Mouse (Mus musculus) spleen, postnatal 10 days (tissue): ENCODE measurements around the gene Grin2c.

Source experiments
- DNase-seq, 2 experiments: peaks; one replicate each; pipeline ENCODE4 v3.0.0; 2021 to 2022; ENCODE audit warnings: low spot score in 2 of 2

The Grin2c gene

GRCm38 (mm10) chr11:115283891-115284620, 17.0 kb upstream of the Grin2c start:
- no peak for DNase-seq

GRCm38 (mm10) chr11:115283486-115283765, 16.4 kb upstream of the Grin2c start:
- DNase-seq, result no peak

GRCm38 (mm10) chr11:115282723-115283485, 15.9 kb upstream of the Grin2c start:
- no peak for DNase-seq

- DNase-seq, result no peak
Measured at GRCm38 (mm10) chr11:115282295-115282694, 15.3 kb upstream of the Grin2c start.

GRCm38 (mm10) chr11:115279726-115280125, 12.7 kb upstream of the Grin2c start:
- DNase-seq, result no peak

GRCm38 (mm10) chr11:115278176-115278575, 11.1 kb upstream of the Grin2c start:
- no peak for DNase-seq

- DNase-seq, result no peak
Measured at GRCm38 (mm10) chr11:115277604-115277975, 10.5 kb upstream of the Grin2c start.

GRCm38 (mm10) chr11:115276780-115277603, 9.9 kb upstream of the Grin2c start, which contains the start of gene Fdxr:
Fdxr (minus strand) TSS chr11:115277050.
- peak; percentile 92 to 99 for DNase-seq

- no peak for DNase-seq
Measured at GRCm38 (mm10) chr11:115275954-115276353, 8.9 kb upstream of the Grin2c start.

- no peak for DNase-seq
Measured at GRCm38 (mm10) chr11:115275509-115275908, 8.5 kb upstream of the Grin2c start.

- DNase-seq, result no peak
Measured at GRCm38 (mm10) chr11:115274771-115275170, 7.7 kb upstream of the Grin2c start.

GRCm38 (mm10) chr11:115274178-115274577, 7.1 kb upstream of the Grin2c start:
- no peak for DNase-seq

GRCm38 (mm10) chr11:115273735-115274134, 6.7 kb upstream of the Grin2c start:
- DNase-seq, result no peak

GRCm38 (mm10) chr11:115272894-115273498, 6.0 kb upstream of the Grin2c start:
- DNase-seq, result no peak

GRCm38 (mm10) chr11:115271481-115271880, 4.4 kb upstream of the Grin2c start:
- no peak for DNase-seq

- DNase-seq, result no peak
Measured at GRCm38 (mm10) chr11:115271052-115271451, 4.0 kb upstream of the Grin2c start.

GRCm38 (mm10) chr11:115270148-115270861, 3.3 kb upstream of the Grin2c start:
- peak; percentile 59 to 76 for DNase-seq

GRCm38 (mm10) chr11:115269330-115270066, 2.5 kb upstream of the Grin2c start:
- no peak for DNase-seq

GRCm38 (mm10) chr11:115267958-115268357, 915 bp upstream of the Grin2c start:
- no peak for DNase-seq

- DNase-seq, result no peak
Measured at GRCm38 (mm10) chr11:115266400-115266778, 654 bp downstream of the Grin2c start.
